Mouse (Mus musculus): ENCODE measurements around the gene Odf2. TPM values are rescaled to one million over a fixed set of nuclear protein-coding genes. Genes with fewer than 3 reads are reported as not detected.
"Not testable (repeated sequence)": the region's sequence is repeated elsewhere in the genome, so short reads cannot be mapped to it uniquely, and the experiment has no call there.

Odf2 gene
- total RNA-seq, 4 experiments from 2014 or later, result 85.4 to 106 (median 97.1) TPM

- peak; percentile 66 to 71 for DNase-seq (ENCODE audit: low spot score in 2 of 2)
These were observed 19.9 kb upstream of the Odf2 start, which contains the start of gene Cercam for GRCm38 (mm10) chr2:29868949-29869645. Gene Cercam, plus strand, starts transcription at chr2:29869164.

GRCm38 (mm10) chr2:29869646-29870451 is 19.2 kb upstream of the Odf2 start:
- no peak for DNase-seq (ENCODE audit: low spot score in 2 of 2)

GRCm38 (mm10) chr2:29872581-29873295 is 16.3 kb upstream of the Odf2 start:
- no peak for DNase-seq (ENCODE audit: low spot score in 2 of 2)

- DNase-seq (ENCODE audit: low spot score in 2 of 2), result no peak
These were observed 15.2 kb upstream of the Odf2 start for GRCm38 (mm10) chr2:29873801-29874200.

GRCm38 (mm10) chr2:29878061-29878460 is 11.0 kb upstream of the Odf2 start:
- DNase-seq (ENCODE audit: low spot score in 2 of 2), result no peak

GRCm38 (mm10) chr2:29879191-29879590 is 9.8 kb upstream of the Odf2 start:
- no peak for DNase-seq (ENCODE audit: low spot score in 2 of 2)

- DNase-seq (ENCODE audit: low spot score in 2 of 2), result peak in 1 of 2 experiments; percentile 46
These were observed 8.8 kb upstream of the Odf2 start for GRCm38 (mm10) chr2:29879964-29880830.

GRCm38 (mm10) chr2:29886659-29887292 is 2.2 kb upstream of the Odf2 start:
- not testable (repeated sequence) for DNase-seq (ENCODE audit: low spot score in 2 of 2)

- DNase-seq (ENCODE audit: low spot score in 2 of 2), result peak; percentile 61 to 79
These were observed 1.2 kb downstream of the Odf2 start for GRCm38 (mm10) chr2:29889991-29890833.

GRCm38 (mm10) chr2:29891773-29892172 is 2.8 kb downstream of the Odf2 start:
- no peak for DNase-seq (ENCODE audit: low spot score in 2 of 2)

- no peak for DNase-seq (ENCODE audit: low spot score in 2 of 2)
These were observed 7.0 kb downstream of the Odf2 start for GRCm38 (mm10) chr2:29896071-29896470.

- no peak for DNase-seq (ENCODE audit: low spot score in 2 of 2)
These were observed 8.3 kb downstream of the Odf2 start for GRCm38 (mm10) chr2:29897366-29897765.

- DNase-seq (ENCODE audit: low spot score in 2 of 2), result no peak
These were observed 9.1 kb downstream of the Odf2 start for GRCm38 (mm10) chr2:29898081-29898480.

- DNase-seq (ENCODE audit: low spot score in 2 of 2), result no peak
These were observed 13.2 kb downstream of the Odf2 start for GRCm38 (mm10) chr2:29902194-29902593.

- not testable (repeated sequence) for DNase-seq (ENCODE audit: low spot score in 2 of 2)
These were observed 19.1 kb downstream of the Odf2 start for GRCm38 (mm10) chr2:29908171-29908570.

- no peak for DNase-seq (ENCODE audit: low spot score in 2 of 2)
These were observed 21.0 kb downstream of the Odf2 start for GRCm38 (mm10) chr2:29910042-29910441.

GRCm38 (mm10) chr2:29917621-29918020 is 28.6 kb downstream of the Odf2 start:
- no peak for DNase-seq (ENCODE audit: low spot score in 2 of 2)

GRCm38 (mm10) chr2:29922011-29922410 is 33.0 kb downstream of the Odf2 start:
- DNase-seq (ENCODE audit: low spot score in 2 of 2), result peak in 1 of 2 experiments; percentile 22

- no peak for DNase-seq (ENCODE audit: low spot score in 2 of 2)
These were observed 37.5 kb downstream of the Odf2 start for GRCm38 (mm10) chr2:29926542-29926941.

All from left cerebral cortex, adult 8-10 months (tissue).